Mouse (Mus musculus) stomach, embryonic 14.5 days (tissue): ENCODE data around the gene Fam126a. TPM values are rescaled to one million over a fixed set of nuclear protein-coding genes. Genes with fewer than 3 reads are reported as not detected.
A peak's percentile ranks its signal among the peaks of the same experiment; 100 is the strongest.

Source experiments
- ATAC-seq: fragments of 200-750 bp; cut with Nextera tagmentation; 2 replicates; pipeline ENCODE4 v1.8.0; 2017; ENCODE audit warnings: low read depth, moderate TSS enrichment; ENCODE audit not compliant: insufficient number of reproducible peaks, insufficient read depth, low FRiP score
- H3K27ac ChIP-seq: fragments of 300-500 bp; sonication (generic); 2 replicates; pipeline ENCODE4 v1.5.1; 2014; ENCODE audit warnings: mild to moderate bottlenecking, low read length, moderate library complexity, mixed read lengths
- H3K27me3 ChIP-seq: fragments of 300-500 bp; sonication (generic); 2 replicates; pipeline ENCODE4 v1.6.1; 2014; ENCODE audit warnings: low read length, control low read depth, mixed read lengths; ENCODE audit not compliant: control insufficient read depth, insufficient read depth
- H3K36me3 ChIP-seq: fragments of 300-500 bp; sonication (generic); 2 replicates; pipeline ENCODE4 v1.6.1; 2014; ENCODE audit warnings: mild to moderate bottlenecking, control low read depth, low read length, moderate library complexity, mixed read lengths; ENCODE audit not compliant: control insufficient read depth, insufficient read depth
- H3K4me1 ChIP-seq: fragments of 300-500 bp; sonication (generic); 2 replicates; pipeline ENCODE4 v1.6.1; 2014; ENCODE audit warnings: low read length, control low read depth, mixed read lengths; ENCODE audit not compliant: control insufficient read depth, insufficient read depth
- H3K4me2 ChIP-seq: fragments of 300-500 bp; sonication (generic); replicated peaks from 2 replicates; pipeline ENCODE4 v1.6.1; 2014; ENCODE audit warnings: low read depth, low read length, control low read depth
- H3K4me3 ChIP-seq: fragments of 300-500 bp; sonication (generic); 2 replicates; pipeline ENCODE4 v1.5.1; 2014; ENCODE audit warnings: low read depth, low read length, control low read depth
- H3K9ac ChIP-seq: fragments of 300-500 bp; sonication (generic); replicated peaks from 2 replicates; pipeline ENCODE4 v1.6.1; 2014; ENCODE audit warnings: low read depth, mild to moderate bottlenecking, control low read depth, low read length, moderate library complexity, mixed read lengths
- H3K9me3 ChIP-seq: fragments of 300-500 bp; sonication (generic); 2 replicates; pipeline ENCODE4 v1.6.1; 2016; ENCODE audit warnings: low read depth, low read length, control low read depth; ENCODE audit not compliant: control insufficient read depth
- WGBS: fragments of 180-500 bp; shearing (Covaris S2); extraction: QIAGEN DNeasy Blood & Tissue Kit; methylation state at CpG from one replicate; pipeline ENCODE4 v1.1.7; 2014; 5-methylcytosine and 5-hydroxymethylcytosine counted together
- polyA plus RNA-seq: library from polyadenylated mRNA; unstranded; fragments of >200 nt; fragmentation: Nextera tagmentation; extraction: Ambion mirVana; gene quantifications from 2 replicates; pipeline ENCODE4 v1.2.1, GENCODE M21; 2014

Gene Fam126a
- polyA plus RNA-seq, 1 experiment from 2014 or later, result 21.3 TPM

DNA sequence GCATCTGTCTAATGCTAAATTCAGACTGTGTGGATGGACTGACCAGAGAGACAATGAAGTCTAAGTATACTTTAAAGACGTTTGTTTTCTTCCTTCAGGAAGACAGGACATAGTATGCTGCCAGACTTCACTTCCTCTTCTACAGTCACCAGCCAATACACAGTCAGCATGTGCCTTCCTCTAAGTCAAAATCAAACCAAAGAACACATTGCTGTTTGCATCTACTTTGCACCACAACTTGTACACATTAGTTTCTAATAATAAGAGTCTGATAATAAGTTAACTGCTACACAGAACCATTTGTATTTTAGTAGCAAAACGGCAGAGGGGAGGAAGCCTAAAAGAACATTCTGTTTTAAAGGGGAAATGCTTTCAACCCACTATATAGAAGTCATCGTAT, 4.5 kb upstream of the Fam126a start:
- WGBS, result 57% methylated on average over 3 of the region's 3 CpGs
- no peak overlapping the region for H3K4me3 ChIP-seq
- H3K4me1 ChIP-seq, result no peaks in the 10 kb centered on the region
- H3K4me2 ChIP-seq, result no peak overlapping the region
- no peaks in the 10 kb centered on the region for H3K27me3 ChIP-seq
- no peaks in the 10 kb centered on the region for H3K36me3 ChIP-seq
- ATAC-seq, result no peak
- no peak overlapping the region for H3K27ac ChIP-seq
- no peaks in the 10 kb centered on the region for H3K9me3 ChIP-seq
- H3K9ac ChIP-seq, result no peak overlapping the region

DNA sequence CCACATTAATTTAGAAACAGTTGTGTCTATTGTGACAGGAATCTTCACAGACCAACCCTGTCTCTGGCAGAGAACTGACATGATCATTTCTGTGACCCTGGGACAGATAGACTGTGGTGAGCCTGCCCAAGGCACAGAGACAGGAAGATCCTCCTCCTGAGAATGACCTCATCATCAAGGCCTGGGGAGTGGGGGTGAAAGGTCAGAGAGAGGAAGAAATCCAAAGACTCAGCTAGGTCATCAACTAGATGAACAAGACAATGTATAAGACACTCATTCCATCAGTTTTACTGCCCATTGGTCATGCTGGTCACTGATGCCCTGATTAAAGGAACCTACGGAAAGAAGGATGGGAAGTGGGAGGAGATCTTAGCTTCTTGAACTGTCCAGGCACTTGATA, 3.6 kb upstream of the Fam126a start:
- no peaks in the 10 kb centered on the region for H3K4me1 ChIP-seq
- no peaks in the 10 kb centered on the region for H3K36me3 ChIP-seq
- H3K9ac ChIP-seq, result no peak overlapping the region
- no peak overlapping the region for H3K27ac ChIP-seq
- ATAC-seq, result no peak
- H3K27me3 ChIP-seq, result no peaks in the 10 kb centered on the region
- WGBS, result 75% methylated on average over 1 of the region's 1 CpGs
- no peaks in the 10 kb centered on the region for H3K9me3 ChIP-seq
- H3K4me2 ChIP-seq, result no peak overlapping the region
- no peak overlapping the region for H3K4me3 ChIP-seq

DNA sequence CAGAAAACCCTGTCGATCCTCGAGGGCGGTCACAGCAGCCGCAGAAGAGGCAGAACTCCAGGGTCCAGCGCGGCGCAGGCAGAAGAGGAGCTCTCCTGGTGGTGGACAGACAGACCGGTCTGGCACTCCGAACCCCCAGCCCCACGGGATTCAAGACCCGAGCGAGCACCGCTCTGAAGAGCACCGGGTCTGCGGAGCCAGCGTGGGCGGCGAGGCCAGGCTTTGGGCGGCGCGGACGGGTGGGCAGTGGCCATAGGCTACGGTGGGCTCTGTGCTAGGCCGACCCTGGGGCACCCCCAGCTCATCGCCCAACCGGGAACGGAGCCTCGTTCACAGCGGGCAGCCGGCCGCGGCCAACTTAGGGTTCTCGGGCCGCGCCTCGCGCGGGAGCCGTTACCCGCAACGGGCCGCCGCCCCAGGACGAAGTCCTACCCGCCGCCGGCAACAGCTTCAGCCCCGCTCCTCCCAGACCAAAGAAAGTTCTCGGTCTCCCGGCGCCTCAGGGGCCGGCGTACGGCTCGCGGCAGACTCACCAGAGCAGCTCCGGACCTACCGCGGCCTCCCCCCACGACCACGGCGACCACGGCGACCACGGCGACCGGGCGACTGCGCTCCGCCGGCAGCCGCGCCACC, 428 bp downstream of the Fam126a start:
- H3K4me3 ChIP-seq, result peak overlapping the region; percentile 69
- H3K9me3 ChIP-seq, result no peaks in the 10 kb centered on the region
- peak overlapping the region; percentile 76 for H3K4me2 ChIP-seq
- peak; percentile 57 for ATAC-seq
- peak overlapping the region; percentile 67 for H3K9ac ChIP-seq
- H3K4me1 ChIP-seq, result no peaks in the 10 kb centered on the region
- peak overlapping the region; percentile 69; the same call in 1 of the 2 replicates for H3K27ac ChIP-seq
- no peaks in the 10 kb centered on the region for H3K27me3 ChIP-seq
- no peaks in the 10 kb centered on the region for H3K36me3 ChIP-seq
- 1% methylated on average over 70 of the region's 73 CpGs for WGBS

DNA sequence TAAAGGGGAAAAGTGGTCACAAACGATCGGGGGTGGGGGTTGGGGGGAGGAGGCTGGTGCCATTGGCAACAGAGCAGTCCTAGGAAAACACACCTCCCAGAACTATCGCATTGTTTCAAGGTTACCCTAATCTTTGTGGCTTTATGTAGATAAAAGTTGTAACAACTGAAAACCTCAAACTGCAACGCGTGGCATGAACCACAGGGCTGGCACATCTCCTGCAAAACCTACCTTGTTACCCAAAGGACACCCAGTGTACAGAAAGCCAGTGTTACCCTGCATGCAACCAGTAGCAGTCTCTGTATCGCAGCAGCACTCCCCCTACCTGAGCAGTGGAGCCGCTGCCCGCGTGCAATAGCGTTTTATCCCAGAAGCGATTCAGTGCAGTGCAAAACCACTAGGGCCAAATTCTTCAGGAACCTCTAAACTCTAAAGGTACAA, 1.1 kb downstream of the Fam126a start:
- WGBS, result 3% methylated on average over 11 of the region's 11 CpGs
- ATAC-seq, result peak; percentile 28; the same call in 1 of the 2 replicates
- Histone ChIP-seq H3K4me3 (peak overlapping the region; percentile 69), H3K9ac (no peak overlapping the region; the same call in 1 of the 2 replicates), H3K4me2 (peak overlapping the region; percentile 76), H3K27me3 (no peaks in the 10 kb centered on the region), H3K27ac (no peak overlapping the region), H3K36me3 (no peaks in the 10 kb centered on the region), H3K4me1 (no peaks in the 10 kb centered on the region), H3K9me3 (no peaks in the 10 kb centered on the region)

DNA sequence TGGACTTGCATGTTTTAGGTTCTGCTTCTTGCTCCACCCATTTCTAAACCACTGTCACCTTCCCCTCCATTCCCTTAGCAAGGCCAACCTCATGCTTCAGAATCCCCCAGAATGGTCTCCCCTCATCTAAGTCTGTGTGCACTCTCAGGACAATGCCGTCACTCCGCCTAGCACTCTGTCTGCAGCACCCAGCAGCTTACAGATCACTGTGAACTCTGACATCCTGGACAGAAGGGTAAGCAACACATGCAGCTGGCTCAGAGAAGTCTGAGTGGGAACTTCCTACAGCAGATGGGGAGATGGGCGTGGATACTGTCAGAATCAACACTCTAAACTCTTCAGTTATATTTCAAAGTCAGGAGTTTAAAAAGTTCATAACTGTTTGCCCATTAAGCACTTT, 5.5 kb downstream of the Fam126a start:
- 28% methylated on average over 3 of the region's 3 CpGs for WGBS
- Histone ChIP-seq H3K9ac (no peak overlapping the region), H3K36me3 (no peaks in the 10 kb centered on the region), H3K4me3 (no peak overlapping the region), H3K27me3 (no peaks in the 10 kb centered on the region), H3K4me1 (no peaks in the 10 kb centered on the region), H3K27ac (no peak overlapping the region), H3K9me3 (no peaks in the 10 kb centered on the region), H3K4me2 (no peak overlapping the region)
- no peak for ATAC-seq

DNA sequence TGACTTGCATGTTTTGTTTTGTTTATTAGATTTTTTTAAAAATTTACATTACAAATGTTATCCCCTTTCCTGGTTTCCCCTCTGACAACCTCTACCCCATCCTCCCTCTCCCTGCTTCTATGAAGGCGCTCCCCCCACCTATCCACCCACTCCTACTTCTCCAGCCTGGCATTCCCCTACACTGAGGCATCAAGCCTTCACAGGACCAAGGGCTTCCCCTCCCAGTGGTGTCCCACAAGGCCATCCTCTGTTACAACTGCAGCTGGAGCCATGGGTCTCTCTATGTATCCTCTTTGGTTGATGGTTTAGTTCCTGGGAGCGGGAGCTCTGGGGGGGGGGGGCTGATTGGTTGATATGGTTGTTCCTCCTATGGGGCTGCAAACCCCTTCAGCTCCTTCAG, 7.3 kb downstream of the Fam126a start:
- Histone ChIP-seq H3K9me3 (no peaks in the 10 kb centered on the region), H3K9ac (no peak overlapping the region), H3K36me3 (no peaks in the 10 kb centered on the region), H3K4me2 (no peak overlapping the region), H3K27ac (no peak overlapping the region), H3K27me3 (no peaks in the 10 kb centered on the region), H3K4me3 (no peak overlapping the region), H3K4me1 (no peaks in the 10 kb centered on the region)
- ATAC-seq, result no peak
- 92% methylated on average over 2 of the region's 2 CpGs for WGBS

DNA sequence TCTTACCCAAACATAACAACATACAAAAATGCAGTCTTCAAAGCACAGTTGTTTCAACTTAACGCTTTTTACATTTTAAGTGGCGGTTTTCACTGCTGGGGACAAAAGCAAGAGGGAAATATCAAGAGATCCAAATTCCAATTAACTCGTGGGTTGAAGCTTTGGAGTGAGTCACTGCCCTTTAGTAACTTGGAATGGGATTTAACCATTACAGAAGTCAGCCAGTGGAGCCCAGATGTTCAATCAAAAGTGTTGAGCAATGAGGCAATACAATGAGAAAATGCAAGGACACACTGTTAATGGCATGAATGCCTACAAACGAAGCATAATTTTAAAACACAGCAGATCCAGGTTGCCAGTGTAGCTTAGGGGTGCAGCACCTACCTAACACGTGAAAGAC, 8.8 kb downstream of the Fam126a start:
- Histone ChIP-seq H3K36me3 (no peaks in the 10 kb centered on the region), H3K9ac (no peak overlapping the region), H3K4me3 (no peak overlapping the region), H3K27me3 (no peaks in the 10 kb centered on the region), H3K27ac (no peak overlapping the region), H3K9me3 (no peaks in the 10 kb centered on the region), H3K4me2 (no peak overlapping the region), H3K4me1 (no peaks in the 10 kb centered on the region)
- WGBS, result 80% methylated on average over 5 of the region's 5 CpGs
- no peak for ATAC-seq

DNA sequence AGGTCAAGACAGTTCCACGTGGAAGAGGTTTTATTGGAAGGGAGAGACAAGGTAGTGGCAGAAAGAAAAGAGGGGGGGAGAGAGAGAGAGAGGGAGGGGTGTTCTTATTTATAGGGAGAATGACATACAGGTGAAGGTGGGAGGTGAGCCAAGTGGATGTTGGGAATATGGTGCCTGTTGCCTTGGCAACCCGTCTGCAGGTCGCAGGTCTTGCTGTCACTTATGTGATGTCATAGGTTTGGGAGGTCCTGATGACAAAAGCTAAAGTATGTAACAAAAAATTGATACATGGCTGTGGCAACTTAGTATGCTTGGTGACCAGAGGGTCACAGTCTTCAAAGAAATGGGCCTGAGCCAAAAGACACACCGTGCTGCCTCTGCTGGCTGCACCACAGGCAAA, 10.1 kb downstream of the Fam126a start:
- Histone ChIP-seq H3K9ac (no peak overlapping the region), H3K27me3 (no peaks in the 10 kb centered on the region), H3K36me3 (no peaks in the 10 kb centered on the region), H3K4me1 (no peaks in the 10 kb centered on the region), H3K27ac (no peak overlapping the region), H3K4me3 (no peak overlapping the region), H3K4me2 (no peak overlapping the region), H3K9me3 (no peaks in the 10 kb centered on the region)
- WGBS, result 82% methylated on average over 4 of the region's 4 CpGs
- ATAC-seq, result no peak
